Mouse (Mus musculus) midbrain, embryonic 15.5 days (tissue): ENCODE measurements at regions not wholly inside any gene's neighbourhood (a gene's known extent, or its start where the extent isn't known, plus 50 kb on each side); places are given as distances from the start of the nearest gene placed in this dataset.

Experiments used
- ATAC-seq: fragments of 200-750 bp; cut with Nextera tagmentation; replicated peaks from 2 replicates; pipeline ENCODE4 v1.8.0; 2017; ENCODE audit warnings: moderate TSS enrichment
- H3K27ac ChIP-seq: fragments of 300-500 bp; sonication (generic); 2 replicates; pipeline ENCODE4 v1.5.1; 2015; ENCODE audit warnings: mild to moderate bottlenecking, inconsistent platforms
- H3K27me3 ChIP-seq: fragments of 300-500 bp; sonication (generic); replicated peaks from 2 replicates; pipeline ENCODE4 v1.6.1; 2015; ENCODE audit warnings: inconsistent platforms
- H3K36me3 ChIP-seq: fragments of 300-500 bp; sonication (generic); replicated peaks from 2 replicates; pipeline ENCODE4 v1.6.1; 2015; ENCODE audit warnings: inconsistent platforms
- H3K4me1 ChIP-seq: fragments of 300-500 bp; sonication (generic); 2 replicates; pipeline ENCODE4 v1.6.1; 2015; ENCODE audit warnings: inconsistent platforms
- H3K4me2 ChIP-seq: fragments of 300-500 bp; sonication (generic); 2 replicates; pipeline ENCODE4 v1.6.1; 2015; ENCODE audit warnings: inconsistent platforms, mild to moderate bottlenecking, moderate library complexity
- H3K4me3 ChIP-seq: fragments of 300-500 bp; sonication (generic); 2 replicates; pipeline ENCODE4 v1.5.1; 2015; ENCODE audit warnings: mild to moderate bottlenecking, inconsistent platforms
- H3K9ac ChIP-seq: fragments of 300-500 bp; sonication (generic); 2 replicates; pipeline ENCODE4 v1.6.1; 2015; ENCODE audit warnings: mild to moderate bottlenecking, inconsistent platforms
- H3K9me3 ChIP-seq: fragments of 300-500 bp; sonication (generic); 2 replicates; pipeline ENCODE4 v1.6.1; 2016; ENCODE audit warnings: inconsistent platforms
- WGBS: fragments of 180-500 bp; shearing (Covaris S2); methylation state at CpG from one replicate; pipeline ENCODE4 v1.1.7; 2015; ENCODE audit warnings: mixed read lengths; 5-methylcytosine and 5-hydroxymethylcytosine counted together

DNA sequence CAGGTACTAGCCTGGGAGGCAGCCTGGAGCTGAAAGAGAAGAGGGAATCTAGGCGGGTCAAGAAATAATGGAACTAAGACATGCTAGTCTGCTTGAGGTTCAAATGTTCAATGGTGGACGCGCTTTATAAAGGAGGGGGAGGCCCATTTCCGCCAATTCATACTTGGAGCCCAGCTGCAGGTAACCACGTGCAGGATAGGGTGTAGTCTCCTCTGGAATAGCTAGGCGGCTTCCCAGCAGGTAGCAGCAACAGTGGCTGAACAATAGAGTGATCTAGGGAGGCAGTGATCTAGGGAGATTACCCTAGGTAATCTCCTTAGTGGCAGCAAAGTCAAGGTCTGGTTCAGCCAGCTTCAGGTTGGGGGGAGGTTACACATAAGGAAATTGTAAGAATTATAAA lies 134.6 kb downstream of the Sh2d4b start:
- 51% methylated on average over 6 of the region's 6 CpGs for WGBS
- Histone ChIP-seq H3K4me1 (no peaks in the 10 kb centered on the region), H3K27me3 (no peaks in the 10 kb centered on the region), H3K9me3 (no peaks in the 10 kb centered on the region; the same call in 1 of the 2 replicates), H3K4me3 (no peak overlapping the region), H3K36me3 (no peaks in the 10 kb centered on the region), H3K4me2 (no peak overlapping the region), H3K27ac (no peak overlapping the region), H3K9ac (no peak overlapping the region)
- ATAC-seq, result no peak

DNA sequence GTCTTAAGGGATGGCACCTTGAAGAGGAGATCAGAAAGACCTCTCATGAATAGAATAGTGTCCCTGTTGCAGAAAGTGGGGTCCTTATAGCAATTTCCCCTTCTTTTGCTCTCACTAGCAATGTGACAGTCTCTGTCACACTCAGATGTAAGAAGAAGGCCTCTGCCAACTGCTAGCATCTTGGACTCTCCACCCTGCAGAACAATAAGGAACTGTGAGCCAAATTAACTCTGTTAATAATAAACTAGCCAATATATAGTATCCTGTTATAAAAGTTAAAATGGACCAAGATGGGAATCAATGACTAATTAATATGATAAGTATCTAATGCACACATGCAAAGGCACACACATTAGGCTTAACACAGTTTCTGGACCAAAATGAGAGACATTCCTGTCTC lies 152.5 kb downstream of the Sh2d4b start:
- no peak for ATAC-seq
- H3K9ac ChIP-seq, result no peak overlapping the region
- H3K36me3 ChIP-seq, result no peaks in the 10 kb centered on the region
- H3K4me2 ChIP-seq, result no peak overlapping the region
- H3K27me3 ChIP-seq, result no peaks in the 10 kb centered on the region
- no peaks in the 10 kb centered on the region for H3K9me3 ChIP-seq
- H3K4me1 ChIP-seq, result no peaks in the 10 kb centered on the region
- no peak overlapping the region for H3K4me3 ChIP-seq
- no peak overlapping the region for H3K27ac ChIP-seq

DNA sequence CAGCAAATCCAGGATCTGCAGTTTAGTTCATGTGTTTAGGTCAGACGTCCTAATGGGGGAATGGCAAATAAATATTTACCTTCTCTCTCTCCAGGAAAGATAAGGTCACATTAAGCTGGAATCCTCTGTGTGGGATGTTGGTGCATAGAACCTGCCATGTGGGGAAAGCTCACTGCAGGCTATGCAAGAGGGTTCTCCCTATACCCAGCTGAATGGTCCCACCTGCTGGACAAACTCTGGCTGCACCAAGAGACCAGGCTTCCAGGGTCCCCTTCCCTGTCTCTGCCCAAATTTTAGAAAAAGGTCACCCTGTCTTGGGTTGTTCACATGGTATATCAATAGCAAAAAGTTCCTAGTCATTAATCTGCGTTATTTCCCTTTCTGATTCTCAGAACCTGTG lies 161.2 kb downstream of the Sh2d4b start:
- H3K36me3 ChIP-seq, result no peaks in the 10 kb centered on the region
- 91% methylated on average over 2 of the region's 2 CpGs for WGBS

DNA sequence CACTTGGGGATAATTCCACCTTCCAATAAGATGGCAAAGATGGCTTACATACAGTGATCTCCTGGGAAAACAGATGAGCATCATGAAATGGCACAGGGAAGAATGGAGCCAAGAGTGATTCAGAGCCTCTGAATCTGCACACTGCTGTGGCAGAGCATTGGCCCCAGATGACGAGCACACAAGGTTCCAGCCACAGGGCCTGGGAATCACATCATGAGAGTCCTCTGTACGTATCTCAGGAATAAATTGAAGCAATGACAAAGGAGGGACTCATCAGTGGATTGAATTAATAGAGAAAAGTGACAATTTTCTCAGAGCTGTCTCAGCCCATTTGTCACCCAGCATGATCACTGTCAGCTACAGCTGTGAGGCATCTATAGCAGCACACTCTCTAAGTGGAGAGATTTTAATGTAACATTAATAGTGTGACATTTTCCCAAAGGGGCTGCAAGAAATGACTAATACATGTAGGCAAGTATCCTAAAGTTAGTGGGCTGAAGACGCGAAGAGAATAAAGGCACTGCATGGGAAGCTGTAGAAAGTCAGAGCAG lies 184.0 kb downstream of the Sh2d4b start:
- Histone ChIP-seq H3K4me1 (no peaks in the 10 kb centered on the region), H3K27me3 (no peaks in the 10 kb centered on the region), H3K4me3 (no peak overlapping the region), H3K36me3 (no peaks in the 10 kb centered on the region), H3K9me3 (no peaks in the 10 kb centered on the region), H3K9ac (no peak overlapping the region), H3K4me2 (no peak overlapping the region), H3K27ac (no peak overlapping the region)
- no peak for ATAC-seq
- 64% methylated on average over 4 of the region's 4 CpGs for WGBS

More for the DNA sequence above, 161.2 kb downstream of the Sh2d4b start:
- no peaks in the 10 kb centered on the region for H3K4me1 ChIP-seq
- H3K27ac ChIP-seq, result no peak overlapping the region
- no peak for ATAC-seq
- H3K4me2 ChIP-seq, result no peak overlapping the region
- no peaks in the 10 kb centered on the region for H3K27me3 ChIP-seq
- no peak overlapping the region for H3K4me3 ChIP-seq
- no peaks in the 10 kb centered on the region for H3K9me3 ChIP-seq
- H3K9ac ChIP-seq, result no peak overlapping the region

DNA sequence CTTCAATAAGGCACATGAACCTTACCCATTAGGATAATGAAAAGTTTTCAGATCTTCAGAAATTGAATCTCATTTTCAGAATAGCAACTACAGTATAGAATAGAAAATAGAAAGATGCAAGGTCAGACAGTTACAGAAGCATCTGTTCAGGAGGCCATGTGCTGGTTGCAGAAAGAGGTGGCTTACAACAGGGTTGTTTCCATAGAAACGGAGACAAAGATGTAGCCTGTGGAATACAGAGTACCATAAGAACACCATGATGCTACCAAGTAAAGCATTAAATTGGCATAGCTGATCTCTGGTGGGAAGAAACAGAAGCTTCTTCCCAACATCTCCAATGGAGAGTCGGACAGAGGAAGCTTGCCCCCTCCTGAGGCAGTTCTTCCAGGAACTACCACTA lies 185.6 kb downstream of the Sh2d4b start:
- H3K36me3 ChIP-seq, result no peaks in the 10 kb centered on the region
- no peaks in the 10 kb centered on the region for H3K27me3 ChIP-seq
- no peaks in the 10 kb centered on the region for H3K4me1 ChIP-seq
- H3K9ac ChIP-seq, result no peak overlapping the region
- WGBS, result 87% methylated on average over 2 of the region's 2 CpGs
- no peak overlapping the region for H3K4me3 ChIP-seq
- 0 out of 2 replicates have a peak, but pooled peaks have one; percentile 52 for ATAC-seq
- no peak overlapping the region for H3K4me2 ChIP-seq
- no peak overlapping the region for H3K27ac ChIP-seq
- H3K9me3 ChIP-seq, result no peaks in the 10 kb centered on the region

DNA sequence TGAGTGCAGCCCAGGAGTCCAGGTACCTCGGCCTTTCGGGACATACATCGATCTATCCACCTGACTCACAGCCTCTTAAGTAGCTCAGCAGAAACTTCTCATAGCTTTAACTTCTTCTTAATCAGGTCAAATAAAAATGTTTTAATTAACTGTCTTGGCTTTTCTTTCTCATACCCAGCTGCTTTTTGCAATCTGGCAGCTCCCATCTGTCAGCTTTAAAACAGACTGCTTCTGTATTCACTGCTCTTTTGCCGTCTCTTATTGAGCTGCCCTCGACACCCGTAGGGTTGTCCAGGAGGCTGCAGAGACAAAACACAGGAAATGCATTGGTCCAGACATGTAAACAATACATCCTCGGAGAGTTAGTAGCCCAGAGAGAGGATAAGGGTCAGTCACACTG lies 189.6 kb downstream of the Sh2d4b start:
- Histone ChIP-seq H3K9ac (no peak overlapping the region), H3K4me1 (no peaks in the 10 kb centered on the region), H3K27me3 (no peaks in the 10 kb centered on the region), H3K4me3 (no peak overlapping the region), H3K9me3 (no peaks in the 10 kb centered on the region), H3K36me3 (no peaks in the 10 kb centered on the region), H3K27ac (no peak overlapping the region), H3K4me2 (no peak overlapping the region)
- 52% methylated on average over 7 of the region's 7 CpGs for WGBS
- no peak for ATAC-seq

DNA sequence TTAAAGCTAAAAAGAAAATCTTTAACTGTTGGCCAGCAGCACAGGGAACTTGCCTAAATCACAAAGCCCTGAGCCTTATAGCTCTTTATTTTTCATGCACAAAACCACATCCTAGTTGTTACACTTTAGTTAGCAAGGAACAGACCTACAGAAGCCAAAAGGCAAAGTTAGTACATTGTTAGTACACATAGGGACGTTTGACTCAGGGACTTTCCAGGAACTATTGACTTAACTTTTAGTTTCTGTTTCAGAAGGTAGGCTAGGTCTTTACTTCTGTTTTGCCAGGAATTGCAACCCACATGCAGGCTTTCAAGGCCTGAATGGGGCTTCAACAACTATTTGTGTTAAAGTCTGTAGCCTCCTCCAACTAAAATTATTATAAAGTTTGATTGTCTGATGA lies 211.4 kb downstream of the Sh2d4b start:
- no peak overlapping the region for H3K27ac ChIP-seq
- H3K4me1 ChIP-seq, result no peaks in the 10 kb centered on the region
- H3K4me2 ChIP-seq, result no peak overlapping the region
- no peak for ATAC-seq
- H3K9me3 ChIP-seq, result no peaks in the 10 kb centered on the region
- no peak overlapping the region for H3K4me3 ChIP-seq
- no peaks in the 10 kb centered on the region for H3K27me3 ChIP-seq
- no peak overlapping the region for H3K9ac ChIP-seq
- 82% methylated on average over 1 of the region's 1 CpGs for WGBS
- H3K36me3 ChIP-seq, result no peaks in the 10 kb centered on the region

DNA sequence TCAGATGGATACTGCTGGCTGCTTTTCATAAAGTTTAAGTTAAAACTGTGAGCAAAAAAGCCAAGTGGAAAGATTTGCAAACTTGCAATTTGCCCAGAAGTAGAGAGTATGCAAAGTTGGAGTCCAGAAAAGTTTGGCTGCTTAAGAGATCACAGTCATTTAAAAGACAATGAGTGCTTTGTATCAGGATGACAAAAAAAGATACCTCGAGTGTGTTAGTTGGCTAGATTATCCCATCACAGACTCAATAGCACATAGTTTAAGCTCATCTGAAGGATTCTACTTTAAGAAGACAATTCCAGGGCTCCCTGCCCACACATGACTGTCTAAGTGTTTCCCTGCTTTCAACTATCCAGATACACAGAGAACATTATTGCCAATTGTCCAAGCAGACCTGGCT lies 239.5 kb downstream of the Sh2d4b start:
- Histone ChIP-seq H3K9me3 (no peaks in the 10 kb centered on the region), H3K9ac (no peak overlapping the region), H3K4me2 (no peak overlapping the region), H3K4me3 (no peak overlapping the region), H3K27ac (no peak overlapping the region), H3K4me1 (no peaks in the 10 kb centered on the region), H3K27me3 (no peaks in the 10 kb centered on the region), H3K36me3 (no peaks in the 10 kb centered on the region)
- no peak for ATAC-seq
- WGBS, result 7% methylated on average over 1 of the region's 1 CpGs
